Mouse (Mus musculus): ENCODE measurements around the gene Cep72. TPM values are rescaled to one million over a fixed set of nuclear protein-coding genes. Genes with fewer than 3 reads are reported as not detected.
A peak's percentile ranks its signal among the peaks of the same experiment; 100 is the strongest.
"Not testable (repeated sequence)": the region's sequence is repeated elsewhere in the genome, so short reads cannot be mapped to it uniquely, and the experiment has no call there.

Gene Cep72
- total and polyA plus RNA-seq, 2 experiments from 2014 or later, result 6.7 to 8.8 TPM

DNA sequence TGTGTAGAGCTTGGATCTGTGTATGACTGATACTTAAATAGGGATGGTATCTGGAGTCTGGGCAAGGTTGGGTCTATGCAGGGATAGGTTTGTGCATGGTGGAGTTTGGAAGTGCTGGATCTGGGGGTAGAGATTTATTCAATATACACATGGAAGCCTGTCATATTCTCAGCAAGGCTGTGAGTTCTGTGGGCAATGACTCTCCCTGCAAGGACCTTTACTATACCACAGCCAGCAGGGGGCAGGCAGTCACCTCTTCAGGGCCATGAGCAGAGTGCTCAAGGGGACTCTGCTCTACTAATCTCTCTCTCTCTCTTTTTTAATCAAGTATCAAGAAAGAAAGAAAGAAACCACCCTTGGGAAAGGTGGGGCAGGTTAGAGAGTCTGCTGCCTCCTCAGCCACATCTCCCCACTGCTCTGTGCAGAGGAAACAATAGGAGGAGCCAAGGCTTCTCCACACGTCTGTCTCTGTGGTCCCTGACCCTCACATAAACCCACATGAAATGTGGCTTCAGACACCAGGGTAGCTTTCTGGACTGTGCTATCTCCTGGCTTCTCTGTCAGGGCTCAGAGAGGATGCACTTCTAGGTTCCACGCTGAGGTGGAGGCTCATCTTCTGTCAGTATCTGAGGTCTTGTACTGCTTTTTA lies 34.7 kb upstream of the Cep72 start:
- TF ChIP-seq CTCF (IDR thresholded peaks at IDR 0.05; ENCODE audit: low read depth), result peak; percentile 74
- H3K27me3 ChIP-seq (ENCODE audit: insufficient read depth, low read length), result no peaks in the 10 kb centered on the region
- H3K4me1 ChIP-seq (ENCODE audit: insufficient read depth), result no peaks in the 10 kb centered on the region
- ATAC-seq (peak; percentile 92), DNase-seq (peak; percentile 71)
- no peaks in the 10 kb centered on the region for H3K36me3 ChIP-seq (ENCODE audit: insufficient read depth)
- no peak overlapping the region for H3K4me3 ChIP-seq (ENCODE audit: low read depth, low read length)
- WGBS, result 38% methylated on average over 2 of the region's 2 CpGs
- H3K9me3 ChIP-seq (ENCODE audit: low read length), result no peaks in the 10 kb centered on the region
- no peak overlapping the region for H3K9ac ChIP-seq
- H3K4me2 ChIP-seq (ENCODE audit: low read depth), result no peak overlapping the region
- H3K27ac ChIP-seq (ENCODE audit: low read depth, low read length), result no peak overlapping the region

DNA sequence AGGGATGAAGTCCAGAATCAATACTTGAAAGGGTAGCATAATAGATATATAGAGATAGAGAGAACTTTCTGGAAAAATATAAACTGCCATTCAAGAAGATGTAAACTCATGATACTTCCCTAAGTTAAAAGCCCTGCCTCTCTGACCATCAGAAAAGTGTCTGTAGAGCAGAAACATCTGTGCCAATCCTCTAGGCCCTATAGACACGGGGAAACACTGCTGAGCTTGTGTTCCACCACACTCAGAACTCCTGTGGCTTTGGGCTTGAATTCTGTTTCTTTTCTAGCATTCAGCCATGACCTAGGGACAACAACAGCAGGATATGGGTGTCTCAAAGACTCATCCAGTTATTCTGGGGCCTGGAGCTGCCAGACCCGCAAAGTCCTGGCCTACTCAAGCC lies 33.8 kb upstream of the Cep72 start:
- DNase-seq (no peak), ATAC-seq (no peak)
- H3K27me3 ChIP-seq (ENCODE audit: insufficient read depth, low read length), result no peaks in the 10 kb centered on the region
- H3K36me3 ChIP-seq (ENCODE audit: insufficient read depth), result no peaks in the 10 kb centered on the region
- WGBS, result 66% methylated on average over 2 of the region's 2 CpGs
- H3K9me3 ChIP-seq (ENCODE audit: low read length), result no peaks in the 10 kb centered on the region
- no peak overlapping the region for H3K4me3 ChIP-seq (ENCODE audit: low read depth, low read length)
- H3K4me2 ChIP-seq (ENCODE audit: low read depth), result no peak overlapping the region
- no peaks in the 10 kb centered on the region for H3K4me1 ChIP-seq (ENCODE audit: insufficient read depth)
- H3K9ac ChIP-seq, result no peak overlapping the region
- no peak overlapping the region for H3K27ac ChIP-seq (ENCODE audit: low read depth, low read length)
- TF ChIP-seq CTCF (IDR thresholded peaks at IDR 0.05; ENCODE audit: low read depth), result no peak

DNA sequence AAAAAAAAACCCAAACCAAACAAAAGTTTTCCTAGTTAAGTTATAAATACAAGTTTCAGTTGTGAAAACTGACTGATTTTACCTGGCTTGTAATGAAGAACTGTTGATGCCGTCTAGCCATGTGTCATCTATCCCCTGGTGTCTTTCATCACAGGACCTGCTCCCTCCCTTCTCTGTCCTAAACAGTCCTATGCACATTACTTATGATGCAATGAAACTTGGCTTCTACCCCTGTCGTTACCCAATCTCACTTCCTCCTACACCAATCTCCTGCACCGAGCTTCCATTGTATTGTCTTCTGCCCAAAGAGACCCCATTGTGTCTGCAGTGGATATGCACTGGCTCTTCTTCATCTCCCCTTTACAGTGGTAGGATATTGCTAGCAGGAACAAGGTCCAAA lies 28.2 kb upstream of the Cep72 start:
- ATAC-seq (no peak), DNase-seq (no peak)
- Histone ChIP-seq H3K27me3 (ENCODE audit: insufficient read depth, low read length) (no peaks in the 10 kb centered on the region), H3K36me3 (ENCODE audit: insufficient read depth) (no peaks in the 10 kb centered on the region), H3K4me3 (ENCODE audit: low read depth, low read length) (no peak overlapping the region), H3K27ac (ENCODE audit: low read depth, low read length) (no peak overlapping the region), H3K9ac (no peak overlapping the region), H3K4me2 (ENCODE audit: low read depth) (no peak overlapping the region), H3K4me1 (ENCODE audit: insufficient read depth) (no peaks in the 10 kb centered on the region), H3K9me3 (ENCODE audit: low read length) (no peaks in the 10 kb centered on the region)
- TF ChIP-seq CTCF (IDR thresholded peaks at IDR 0.05; ENCODE audit: low read depth), result no peak
- 72% methylated on average over 3 of the region's 3 CpGs for WGBS

DNA sequence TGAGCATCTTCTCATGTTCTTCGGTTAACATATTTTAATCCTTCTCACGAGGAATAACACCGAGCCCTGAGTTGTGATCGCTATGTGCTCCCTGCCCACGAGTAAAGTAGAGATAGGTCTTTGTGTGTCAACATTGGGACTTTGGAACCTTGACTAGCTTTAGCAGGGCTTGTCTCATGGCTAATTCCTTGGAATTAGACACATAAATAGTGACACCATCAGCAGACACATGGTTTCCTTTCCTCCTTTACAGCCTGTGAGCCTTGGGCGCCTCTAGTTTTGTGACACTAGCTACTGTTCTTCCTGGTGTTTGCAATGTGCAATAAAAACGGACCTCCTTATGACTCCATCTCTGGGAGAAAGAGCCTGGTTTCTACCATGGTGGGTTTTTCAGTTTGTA lies 11.3 kb upstream of the Cep72 start:
- no peaks in the 10 kb centered on the region for H3K4me1 ChIP-seq (ENCODE audit: insufficient read depth)
- H3K9me3 ChIP-seq (ENCODE audit: low read length), result no peaks in the 10 kb centered on the region
- no peaks in the 10 kb centered on the region for H3K36me3 ChIP-seq (ENCODE audit: insufficient read depth)
- 89% methylated on average over 7 of the region's 7 CpGs for WGBS
- H3K27me3 ChIP-seq (ENCODE audit: insufficient read depth, low read length), result no peaks in the 10 kb centered on the region
- no peak overlapping the region for H3K27ac ChIP-seq (ENCODE audit: low read depth, low read length)
- H3K9ac ChIP-seq, result no peak overlapping the region
- no peak overlapping the region for H3K4me3 ChIP-seq (ENCODE audit: low read depth, low read length)
- ATAC-seq, result no peak
- DNase-seq, result no peak
- no peak for TF ChIP-seq CTCF (IDR thresholded peaks at IDR 0.05; ENCODE audit: low read depth)
- H3K4me2 ChIP-seq (ENCODE audit: low read depth), result no peak overlapping the region

DNA sequence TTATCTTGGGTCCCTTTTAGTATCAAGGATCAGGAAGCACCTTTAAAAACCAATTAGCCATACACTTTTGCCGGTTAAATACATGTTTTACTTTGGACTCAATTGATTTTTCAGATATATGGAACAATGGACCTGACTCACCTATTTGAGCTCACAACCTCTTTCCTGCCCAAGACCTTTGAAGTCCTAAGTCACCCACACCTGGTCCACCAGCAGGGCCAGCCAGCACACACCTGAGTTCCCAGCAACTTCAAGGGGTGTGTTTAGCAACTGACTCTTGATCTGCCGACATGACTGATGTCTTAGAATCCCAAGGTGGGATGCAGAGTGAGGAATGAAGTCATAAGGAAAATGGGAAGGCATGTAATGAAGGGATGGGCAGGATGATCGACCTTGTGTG lies 9.6 kb upstream of the Cep72 start:
- Histone ChIP-seq H3K27me3 (ENCODE audit: insufficient read depth, low read length) (no peaks in the 10 kb centered on the region), H3K4me2 (ENCODE audit: low read depth) (no peak overlapping the region), H3K9ac (no peak overlapping the region), H3K27ac (ENCODE audit: low read depth, low read length) (no peak overlapping the region), H3K4me1 (ENCODE audit: insufficient read depth) (no peaks in the 10 kb centered on the region), H3K36me3 (ENCODE audit: insufficient read depth) (no peaks in the 10 kb centered on the region), H3K4me3 (ENCODE audit: low read depth, low read length) (no peak overlapping the region), H3K9me3 (ENCODE audit: low read length) (no peaks in the 10 kb centered on the region)
- TF ChIP-seq CTCF (IDR thresholded peaks at IDR 0.05; ENCODE audit: low read depth), result no peak
- DNase-seq (no peak), ATAC-seq (no peak)
- WGBS, result 72% methylated on average over 3 of the region's 3 CpGs

DNA sequence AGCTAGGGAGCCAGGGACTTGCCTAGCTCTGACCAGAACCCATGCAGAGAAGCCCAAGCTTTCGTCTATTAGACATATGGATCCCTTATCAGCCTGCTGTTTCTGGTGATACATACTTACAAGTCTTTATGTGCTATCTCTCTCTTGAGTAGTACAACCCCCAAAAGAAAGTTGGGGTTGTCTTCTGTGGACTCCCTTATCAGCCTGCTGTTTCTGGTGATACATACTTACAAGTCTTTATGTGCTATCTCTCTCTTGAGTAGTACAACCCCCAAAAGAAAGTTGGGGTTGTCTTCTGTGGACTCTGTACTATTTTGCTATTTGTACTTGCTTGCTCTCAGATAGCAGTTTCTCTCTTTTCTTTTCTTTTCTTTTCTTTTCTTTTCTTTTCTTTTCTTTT lies 9.1 kb upstream of the Cep72 start:
- H3K27me3 ChIP-seq (ENCODE audit: insufficient read depth, low read length); ATAC-seq: not testable (repeated sequence)
- WGBS, result 83% methylated on average over 1 of the region's 1 CpGs

DNA sequence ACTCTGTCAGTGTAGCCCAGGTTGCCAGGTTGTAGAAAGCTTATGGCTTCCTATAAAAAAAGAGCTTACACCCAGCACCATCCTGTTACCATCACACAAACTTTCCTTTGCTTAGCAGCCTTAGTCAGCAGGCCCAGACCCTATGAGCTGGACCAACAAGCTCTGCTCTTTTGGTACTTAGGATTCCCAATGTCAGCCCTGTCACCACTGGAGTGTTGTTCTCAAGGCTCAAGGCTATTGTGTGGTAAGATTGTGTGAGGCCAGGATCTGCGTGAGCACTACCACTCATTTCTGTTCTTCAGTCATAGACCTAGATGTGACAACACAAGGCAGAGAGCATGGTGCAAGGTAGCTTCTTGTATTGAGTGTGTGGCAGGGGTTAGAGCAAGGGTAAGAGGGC lies 4.5 kb upstream of the Cep72 start:
- Histone ChIP-seq H3K4me3 (ENCODE audit: low read depth, low read length) (no peak overlapping the region), H3K9ac (no peak overlapping the region), H3K4me2 (ENCODE audit: low read depth) (no peak overlapping the region), H3K27me3 (ENCODE audit: insufficient read depth, low read length) (no peaks in the 10 kb centered on the region), H3K9me3 (ENCODE audit: low read length) (no peaks in the 10 kb centered on the region), H3K4me1 (ENCODE audit: insufficient read depth) (no peaks in the 10 kb centered on the region), H3K36me3 (ENCODE audit: insufficient read depth) (no peaks in the 10 kb centered on the region), H3K27ac (ENCODE audit: low read depth, low read length) (no peak overlapping the region)
- DNase-seq (no peak), ATAC-seq (no peak)
- WGBS, result 84% methylated on average over 1 of the region's 1 CpGs
- no peak for TF ChIP-seq CTCF (IDR thresholded peaks at IDR 0.05; ENCODE audit: low read depth)

More for the DNA sequence above, 9.1 kb upstream of the Cep72 start:
- not testable (repeated sequence) for H3K4me1 ChIP-seq (ENCODE audit: insufficient read depth); H3K4me3 ChIP-seq (ENCODE audit: low read depth, low read length); H3K4me2 ChIP-seq (ENCODE audit: low read depth); H3K9me3 ChIP-seq (ENCODE audit: low read length); H3K9ac ChIP-seq; DNase-seq; H3K27ac ChIP-seq (ENCODE audit: low read depth, low read length); H3K36me3 ChIP-seq (ENCODE audit: insufficient read depth)

Measured in forebrain, postnatal 0 days (tissue).